Mouse (Mus musculus): ENCODE measurements around the gene C1s2.
"Not testable (repeated sequence)": the region's sequence is repeated elsewhere in the genome, so short reads cannot be mapped to it uniquely, and the experiment has no call there.

The C1s2 gene

GRCm38 (mm10) chr6:124640041-124640440 lies 4.2 kb upstream of the C1s2 start:
- DNase-seq (ENCODE audit: low spot score in 2 of 2) = peak in 1 of 2 experiments; percentile 9

DNA sequence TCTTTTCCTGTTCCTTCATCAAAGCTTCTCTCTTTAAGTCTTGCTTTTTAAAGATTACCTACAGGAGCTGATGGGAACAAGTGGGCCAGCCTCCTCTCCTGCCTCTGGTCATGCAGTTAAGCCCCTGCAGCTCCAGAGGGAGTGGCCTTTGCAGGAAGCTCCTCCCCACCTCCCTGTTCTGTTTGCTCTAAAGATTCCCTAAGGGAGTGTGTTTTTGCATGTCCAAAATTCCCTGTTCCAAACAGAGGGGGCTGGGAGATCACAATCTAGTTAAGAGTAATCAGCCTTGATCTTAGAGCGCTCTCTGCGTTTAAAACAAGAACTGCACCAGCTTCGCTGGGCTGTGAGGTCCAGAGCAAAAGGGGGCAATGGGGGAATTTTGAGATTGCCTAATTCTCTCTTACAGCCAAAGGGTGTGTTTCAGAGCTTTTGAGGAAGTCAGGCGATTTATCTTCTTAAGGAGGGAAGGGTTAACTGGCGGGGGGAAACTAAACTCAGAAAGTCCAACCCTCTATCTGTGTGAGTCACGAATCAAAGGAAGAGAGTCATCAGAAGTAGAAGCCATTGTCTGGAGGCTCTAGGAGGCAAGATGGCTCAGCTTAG lies 1.1 kb upstream of the C1s2 start:
- not testable (repeated sequence) for DNase-seq (ENCODE audit: low spot score in 2 of 2)

DNA sequence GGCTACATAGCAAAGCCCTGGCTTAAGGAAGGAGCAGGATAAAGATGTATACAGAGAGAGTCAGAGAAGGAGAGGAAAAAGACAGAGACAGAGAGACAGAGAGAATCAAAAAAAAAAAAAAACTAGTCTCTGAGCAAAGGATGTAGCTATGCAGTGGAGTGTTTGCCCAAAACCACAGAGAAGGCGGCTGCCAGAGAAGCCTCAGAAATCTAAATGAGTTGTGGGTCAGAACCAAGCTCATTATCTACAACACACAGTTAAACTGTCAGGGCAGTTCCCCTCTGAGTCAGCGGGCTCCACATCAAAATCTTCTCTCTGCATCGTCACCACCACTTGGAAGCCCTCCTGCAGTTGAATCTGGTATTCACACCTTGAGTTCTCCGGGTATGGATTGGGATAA lies 5.1 kb downstream of the C1s2 start:
- DNase-seq (ENCODE audit: low spot score in 2 of 2) = no peak

GRCm38 (mm10) chr6:124626184-124626583 lies 9.7 kb downstream of the C1s2 start:
- not testable (repeated sequence) for DNase-seq (ENCODE audit: low spot score in 2 of 2)

- no peak for DNase-seq (ENCODE audit: low spot score in 2 of 2)
Measured at GRCm38 (mm10) chr6:124625612-124626011, 10.3 kb downstream of the C1s2 start.

DNA sequence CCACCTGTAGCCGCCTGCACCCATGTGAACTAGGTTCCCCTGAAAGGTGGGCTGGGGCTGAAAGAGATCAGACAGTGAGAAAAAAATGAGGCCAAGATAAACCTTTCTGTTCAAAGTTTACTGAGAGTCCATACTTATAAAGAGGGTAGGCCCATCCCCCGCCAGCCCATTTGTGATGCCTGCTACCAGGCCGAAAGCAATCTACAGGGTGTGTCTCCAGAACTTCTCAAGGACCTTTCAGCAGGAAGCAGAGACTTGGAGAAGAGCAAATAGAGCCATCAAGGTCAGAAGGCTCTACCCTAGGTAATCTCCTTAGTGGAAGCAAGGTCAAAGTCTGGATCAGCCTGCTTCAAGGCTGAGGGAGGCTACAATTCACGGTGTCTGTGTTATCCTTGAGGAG lies 33.9 kb downstream of the C1s2 start:
- DNase-seq (ENCODE audit: low spot score in 2 of 2) = no peak

- no peak for DNase-seq (ENCODE audit: low spot score in 2 of 2)
Measured at GRCm38 (mm10) chr6:124593121-124593520, 42.8 kb downstream of the C1s2 start.

DNA sequence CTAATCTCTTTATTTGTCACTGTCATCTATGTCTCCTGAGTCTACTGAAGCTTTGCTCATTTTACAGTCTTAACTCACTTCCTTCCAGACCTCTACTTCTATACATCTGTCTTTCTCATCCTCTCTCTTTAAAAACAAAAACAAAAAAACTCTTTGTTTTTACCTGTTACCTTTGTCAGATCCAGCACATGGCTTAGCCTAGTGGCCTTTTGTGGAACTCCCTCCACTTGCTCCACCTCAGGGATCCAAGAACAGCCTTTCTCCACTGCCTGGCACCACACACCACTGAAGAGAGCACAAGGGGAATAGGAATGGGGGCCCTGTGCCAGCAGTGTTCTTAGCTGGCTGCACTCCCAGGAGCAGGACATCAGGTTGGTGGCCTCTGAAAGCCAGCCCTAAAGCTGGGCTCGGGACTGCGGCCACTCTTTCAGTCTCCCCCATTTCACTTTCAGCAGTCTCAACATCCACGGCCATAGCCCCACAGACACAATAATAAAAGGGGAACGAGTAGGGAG lies 43.6 kb downstream of the C1s2 start:
- no peak for DNase-seq (ENCODE audit: low spot score in 2 of 2)

- DNase-seq (ENCODE audit: low spot score in 2 of 2) = no peak
Measured at GRCm38 (mm10) chr6:124588771-124589170, 47.1 kb downstream of the C1s2 start.

GRCm38 (mm10) chr6:124586266-124586665 lies 49.6 kb downstream of the C1s2 start:
- DNase-seq (ENCODE audit: low spot score in 2 of 2) = no peak

GRCm38 (mm10) chr6:124585761-124586160 lies 50.1 kb downstream of the C1s2 start:
- DNase-seq (ENCODE audit: low spot score in 2 of 2) = no peak

DNA sequence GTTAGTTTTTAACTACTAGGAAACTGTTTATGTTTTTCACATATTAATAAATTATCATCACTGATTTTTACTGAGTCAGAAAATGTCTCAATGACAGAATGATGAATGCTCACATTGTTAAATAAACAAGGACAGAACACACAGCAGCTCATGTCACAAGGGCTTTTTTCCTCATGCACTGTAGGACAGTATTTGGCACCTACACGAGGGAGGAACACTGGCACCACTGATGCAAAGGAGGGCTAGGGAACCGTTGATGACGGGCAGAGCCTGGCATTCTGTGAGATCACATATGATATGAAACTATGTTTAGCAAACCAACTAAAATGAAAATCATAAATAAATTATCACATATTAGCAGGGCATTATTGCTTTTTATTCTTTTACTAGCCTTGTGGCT lies 51.0 kb downstream of the C1s2 start:
- DNase-seq (ENCODE audit: low spot score in 2 of 2) = no peak

GRCm38 (mm10) chr6:124582231-124582630 lies 53.7 kb downstream of the C1s2 start:
- no peak for DNase-seq (ENCODE audit: low spot score in 2 of 2)

GRCm38 (mm10) chr6:124580155-124580554 lies 55.7 kb downstream of the C1s2 start:
- not testable (repeated sequence) for DNase-seq (ENCODE audit: low spot score in 2 of 2)

GRCm38 (mm10) chr6:124575155-124575678 lies 60.7 kb downstream of the C1s2 start:
- DNase-seq (ENCODE audit: low spot score in 2 of 2) = not testable (repeated sequence)

All from frontal cortex, postnatal 36 days (tissue).